Mouse (Mus musculus): ENCODE results near the gene Acaca. TPM values are rescaled to one million over a fixed set of nuclear protein-coding genes. Genes with fewer than 3 reads are reported as not detected.

Gene Acaca
- 46.3 TPM for polyA plus RNA-seq (2014; fragmentation: Illumina TruSeq; extraction: RNeasy Lipid Tissue Mini Kit (QIAGEN cat#74804))

GRCm38 (mm10) chr11:84128943-84129798 lies at the start of gene Acaca, which contains the start of gene Tada2a:
Gene Acaca, plus strand, starts transcription at chr11:84129672.
Gene Tada2a, minus strand, starts transcription at chr11:84129600.

GRCm38 (mm10) chr11:84167046-84167526 lies 37.6 kb downstream of the Acaca start, which contains the start of gene Gm11437:
Gene Gm11437, minus strand, starts transcription at chr11:84167476.

Other genes with a start within 250 kb of the Acaca start
- gene Ddx52, start 187.6 kb upstream of the Acaca start, polyA plus RNA-seq (2014; fragmentation: Illumina TruSeq; extraction: RNeasy Lipid Tissue Mini Kit (QIAGEN cat#74804)), result 84.0 TPM
- 28.2 TPM for gene Synrg, start 165.2 kb upstream of the Acaca start, polyA plus RNA-seq (2014; fragmentation: Illumina TruSeq; extraction: RNeasy Lipid Tissue Mini Kit (QIAGEN cat#74804))
- gene Dusp14, start 60.4 kb upstream of the Acaca start, polyA plus RNA-seq (2014; fragmentation: Illumina TruSeq; extraction: RNeasy Lipid Tissue Mini Kit (QIAGEN cat#74804)), result 5.5 TPM
- 26.6 TPM for gene Tada2a, start 72 bp upstream of the Acaca start, polyA plus RNA-seq (2014; fragmentation: Illumina TruSeq; extraction: RNeasy Lipid Tissue Mini Kit (QIAGEN cat#74804))
- gene Gm11437, start 37.8 kb downstream of the Acaca start, polyA plus RNA-seq (2014; fragmentation: Illumina TruSeq; extraction: RNeasy Lipid Tissue Mini Kit (QIAGEN cat#74804)), result not detected